Mouse (Mus musculus) monocyte, adult 5-6 weeks (primary cell): ENCODE results near the gene Fn3krp. TPM values are rescaled to one million over a fixed set of nuclear protein-coding genes. Genes with fewer than 3 reads are reported as not detected.
A peak's percentile ranks its signal among the peaks of the same experiment; 100 is the strongest.

Experiments
- ATAC-seq: fragments of 153-309, 156-312 bp; replicated peaks from 2 replicates; pipeline ENCODE4 v1.8.0; 2017; ENCODE audit warnings: mild to moderate bottlenecking; ENCODE audit not compliant: low TSS enrichment, insufficient number of reproducible peaks, severe bottlenecking, poor library complexity, low FRiP score
- total RNA-seq: library from RNA; stranded (forward); fragments of 200-1000, 200-491, 200-594 nt; gene quantifications from 3 replicates; pipeline ENCODE4 v1.2.3, GENCODE M21; 2017

Fn3krp gene
- total RNA-seq, 1 experiment from 2014 or later: 6.8 TPM

GRCm38 (mm10) chr11:121437236-121437635, 16.0 kb downstream of the Fn3krp start:
- no peak for ATAC-seq

GRCm38 (mm10) chr11:121439686-121440292, 18.6 kb downstream of the Fn3krp start:
- no peak for ATAC-seq

GRCm38 (mm10) chr11:121441653-121442052, 20.5 kb downstream of the Fn3krp start:
- no peak for ATAC-seq

- ATAC-seq: no peak
Measured at GRCm38 (mm10) chr11:121442076-121442475, 20.9 kb downstream of the Fn3krp start.

GRCm38 (mm10) chr11:121451216-121451726, 30.1 kb downstream of the Fn3krp start:
- no peak; the same call in 1 of the 2 replicates for ATAC-seq

DNA sequence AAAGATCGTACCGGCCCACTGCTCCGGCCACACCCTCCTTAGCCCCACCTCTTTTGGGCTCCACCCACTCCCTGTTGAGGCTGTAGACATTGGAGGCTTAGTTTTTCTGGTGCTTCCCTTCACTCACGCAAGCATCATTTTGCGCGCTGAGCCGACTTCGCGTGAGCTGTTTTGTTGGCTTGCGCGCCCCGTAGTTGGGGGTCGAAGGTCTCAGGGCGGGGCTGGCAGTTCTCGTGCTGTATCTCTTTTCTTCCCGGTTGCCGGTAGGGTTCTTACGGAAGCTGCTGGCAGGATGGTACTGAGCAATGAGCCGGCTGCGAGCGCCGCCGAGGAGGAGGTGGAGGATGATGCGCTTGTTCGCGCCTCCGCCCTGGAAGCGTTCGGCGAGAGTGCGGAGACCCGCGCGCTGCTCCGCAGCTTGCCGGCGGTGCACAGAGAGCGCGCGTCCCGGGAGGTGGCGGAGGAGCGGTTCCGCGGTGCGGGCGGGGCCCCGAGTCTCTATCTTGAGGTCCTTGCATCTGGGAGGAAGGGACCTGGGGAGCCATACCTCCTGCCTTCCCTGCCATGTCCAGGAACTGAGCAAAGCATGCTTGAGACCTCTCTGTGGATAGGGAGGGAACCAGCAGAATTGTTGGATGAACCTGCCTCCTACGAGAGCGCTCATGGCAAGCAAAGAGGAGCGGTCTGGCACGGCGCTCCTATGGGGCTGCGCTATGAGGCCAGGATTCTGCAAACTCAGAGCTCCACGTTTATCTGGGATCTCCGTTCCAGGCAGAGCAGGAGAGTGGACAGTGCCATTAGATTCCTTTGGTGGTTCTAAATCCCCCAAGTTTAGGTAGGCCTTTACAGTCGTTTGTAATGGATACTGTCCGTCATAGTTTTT, 30.8 kb downstream of the Fn3krp start, which contains the start of gene Tbcd:
Gene Tbcd, plus strand, starts transcription at position 197 of the 883 bp plus-strand sequence.
- peak; percentile 97 for ATAC-seq

DNA sequence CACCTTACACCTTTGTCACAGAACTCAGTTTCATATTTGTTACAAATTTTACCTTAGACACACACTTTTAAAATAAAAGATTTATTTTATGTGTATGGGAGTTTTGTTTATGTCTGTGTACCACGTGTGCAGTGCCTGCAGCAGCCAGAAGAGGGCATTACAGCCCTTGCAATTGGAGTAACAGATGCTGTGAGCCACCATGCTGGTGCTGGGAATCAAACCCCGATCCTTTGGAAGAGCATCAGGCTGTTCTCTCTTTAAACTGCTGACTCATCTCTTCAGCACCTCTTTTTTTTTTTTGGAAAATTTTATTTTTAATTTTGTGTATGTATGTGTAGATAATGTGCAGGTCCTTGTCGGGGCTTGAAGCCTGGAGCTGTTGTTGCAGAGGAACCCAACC, 36.7 kb downstream of the Fn3krp start:
- ATAC-seq: no peak

GRCm38 (mm10) chr11:121467408-121467807, 46.2 kb downstream of the Fn3krp start:
- ATAC-seq: no peak

GRCm38 (mm10) chr11:121474831-121475230, 53.6 kb downstream of the Fn3krp start:
- no peak for ATAC-seq

GRCm38 (mm10) chr11:121475699-121476415, 54.7 kb downstream of the Fn3krp start:
- peak; percentile 84 for ATAC-seq

- no peak for ATAC-seq
Measured at GRCm38 (mm10) chr11:121479476-121480203, 58.4 kb downstream of the Fn3krp start.

Other genes with a start within 250 kb of the Fn3krp start
- 1.4 to 3.2 TPM (median 3.1 TPM) in 3 replicates for gene Hexdc, start 217.0 kb upstream of the Fn3krp start, total RNA-seq
- gene Ogfod3, start 216.7 kb upstream of the Fn3krp start, total RNA-seq: 2.8 to 4.8 TPM (median 3.1 TPM) in 3 replicates
- gene Cybc1, start 192.1 kb upstream of the Fn3krp start, total RNA-seq: 71.9 to 94.3 TPM (median 75.7 TPM) in 3 replicates
- gene Narf, start 184.1 kb upstream of the Fn3krp start, total RNA-seq: 22.3 to 24.0 TPM (median 22.5 TPM) in 3 replicates
- gene Foxk2, start 161.4 kb upstream of the Fn3krp start, total RNA-seq: 8.5 to 16.2 TPM (median 13.4 TPM) in 3 replicates
- 52.7 to 65.3 TPM (median 65.1 TPM) in 3 replicates for gene Wdr45b, start 67.0 kb upstream of the Fn3krp start, total RNA-seq
- not detected in 3 replicates for gene Rab40b, start 33.1 kb upstream of the Fn3krp start, total RNA-seq
- gene Fn3k, start 13.5 kb downstream of the Fn3krp start, total RNA-seq: not detected in 3 replicates
- 23.1 to 29.1 TPM (median 26.4 TPM) in 3 replicates for gene Tbcd, start 30.5 kb downstream of the Fn3krp start, total RNA-seq
- 0.19 TPM in 1 of 3 replicates, not detected in the others for gene Zfp750, start 97.9 kb downstream of the Fn3krp start, total RNA-seq